Mouse (Mus musculus) adrenal gland, adult (tissue): Measurements from ENCODE around the gene Mov10.
A peak's percentile ranks its signal among the peaks of the same experiment; 100 is the strongest.

Source experiments
- DNase-seq, 2 experiments: peaks; one replicate each; pipeline ENCODE4 v3.0.0; 2022 to 2023; ENCODE audit warnings: low spot score in 1 of 2; ENCODE audit not compliant: inconsistent age in 2 of 2

Mov10 gene

GRCm38 (mm10) chr3:104811752-104812151 lies 6.6 kb downstream of the Mov10 start:
- DNase-seq, result no peak

DNA sequence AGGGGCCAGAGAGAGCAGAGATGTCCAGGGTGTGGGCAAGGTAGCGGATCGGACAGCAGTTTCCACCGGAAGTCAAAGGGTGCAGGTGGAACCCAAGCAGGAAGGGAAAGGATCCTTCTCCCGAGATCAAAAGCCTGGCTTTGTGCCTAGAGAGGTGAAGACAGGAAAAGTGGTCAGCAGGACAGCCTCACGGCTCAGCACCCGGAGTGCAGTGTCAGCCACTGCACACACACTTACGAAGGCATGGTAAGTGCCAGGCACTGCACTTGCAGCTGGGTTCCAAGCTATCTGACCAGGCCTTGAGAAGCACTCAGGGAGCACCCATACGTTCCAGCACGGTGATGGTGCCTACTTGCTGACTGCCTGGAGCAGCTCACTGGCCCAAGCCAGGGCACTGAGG lies 12.8 kb downstream of the Mov10 start:
- DNase-seq, result no peak

DNA sequence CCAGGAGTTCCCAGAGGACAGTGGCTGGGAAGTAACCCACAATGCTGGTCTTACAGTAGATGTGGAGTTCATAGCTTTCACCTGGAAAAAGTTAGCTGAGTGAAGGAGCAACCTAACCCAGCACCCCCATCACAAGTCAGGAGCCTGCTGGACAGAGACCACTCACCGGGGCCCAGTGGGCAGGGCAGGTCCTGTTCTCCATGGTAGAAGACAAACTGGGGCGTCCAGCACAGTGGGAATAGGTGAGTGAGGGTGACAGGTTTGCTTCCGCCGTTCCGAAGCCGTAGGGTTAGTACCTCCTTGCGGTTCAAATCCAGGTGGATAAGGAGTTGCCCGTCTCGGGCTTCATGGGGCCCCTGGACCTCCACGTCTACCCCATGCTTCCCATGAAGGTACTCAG lies 14.1 kb downstream of the Mov10 start:
- no peak for DNase-seq

- DNase-seq, result peak in 1 of 2 experiments; percentile 0
These were observed 16.9 kb downstream of the Mov10 start for GRCm38 (mm10) chr3:104801481-104801880.

GRCm38 (mm10) chr3:104800681-104801080 lies 17.7 kb downstream of the Mov10 start:
- no peak for DNase-seq

DNA sequence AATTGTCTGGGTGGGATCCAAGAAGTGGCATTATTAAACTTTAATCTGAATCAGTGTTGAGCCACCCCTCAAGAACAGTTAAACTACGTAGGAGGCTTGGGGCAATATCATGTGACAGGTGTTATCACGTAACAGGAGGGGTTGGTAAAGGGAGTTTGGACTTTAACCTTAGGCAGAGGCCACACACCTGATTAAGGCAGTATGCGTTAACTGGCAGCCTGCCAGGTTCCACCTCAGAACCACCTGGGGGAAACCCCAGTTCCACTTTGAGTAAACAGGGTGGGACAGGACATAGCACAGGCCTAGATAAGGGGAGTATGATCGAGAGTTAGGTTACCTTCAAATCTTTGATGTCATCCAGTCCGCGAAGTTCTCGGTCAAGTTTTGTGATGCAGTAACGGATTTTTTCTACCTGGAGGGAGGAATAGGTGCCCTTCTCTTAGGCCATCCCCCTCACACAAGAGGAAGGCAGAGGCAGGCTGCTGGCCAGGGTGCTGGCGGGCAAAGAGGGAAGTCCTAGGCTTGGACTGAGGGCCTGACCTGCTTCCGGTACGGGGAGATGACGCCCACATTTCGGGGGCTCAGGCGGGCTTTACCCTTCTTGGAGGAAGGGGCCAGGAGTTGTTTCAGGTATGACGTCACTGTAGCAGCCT lies 21.8 kb downstream of the Mov10 start:
- peak in 1 of 2 experiments; percentile 42 for DNase-seq

DNA sequence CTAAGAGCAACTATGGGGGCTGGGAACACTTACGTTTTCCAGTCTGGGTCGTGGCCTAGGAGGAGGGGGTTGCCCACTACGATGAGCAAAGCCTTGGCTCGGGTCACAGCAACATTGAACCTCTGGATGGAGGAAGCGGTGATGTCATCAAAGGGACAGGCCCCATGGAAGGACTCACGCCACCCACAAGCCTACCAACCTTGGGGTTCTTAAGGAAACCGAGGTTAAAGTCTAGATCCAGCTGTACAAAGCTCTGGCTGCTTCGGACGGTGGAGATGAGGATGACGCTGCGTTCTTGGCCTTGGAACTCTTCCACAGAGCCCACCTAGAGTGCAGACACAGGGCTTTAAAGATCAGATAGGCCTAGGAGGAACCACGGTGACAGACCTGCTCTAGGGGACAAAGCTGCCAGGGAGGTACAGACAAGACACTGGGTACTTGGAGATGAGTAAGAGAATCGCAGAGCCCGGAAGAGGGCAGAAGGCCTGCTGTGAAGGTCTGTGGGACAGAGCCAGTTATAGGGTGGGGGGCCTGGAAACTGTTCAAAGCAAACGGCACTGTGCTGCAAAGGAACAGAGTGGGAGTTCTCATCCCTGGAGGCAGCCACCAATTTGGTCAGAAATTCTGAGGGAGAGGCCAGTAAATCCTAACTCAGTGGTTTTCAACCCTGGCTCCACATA lies 22.6 kb downstream of the Mov10 start:
- peak; percentile 33 to 83 for DNase-seq

- DNase-seq, result peak in 1 of 2 experiments; percentile 64
These were observed 23.4 kb downstream of the Mov10 start for GRCm38 (mm10) chr3:104794953-104795470.

GRCm38 (mm10) chr3:104793871-104794828 lies 24.2 kb downstream of the Mov10 start:
- peak; percentile 91 to 95 for DNase-seq

DNA sequence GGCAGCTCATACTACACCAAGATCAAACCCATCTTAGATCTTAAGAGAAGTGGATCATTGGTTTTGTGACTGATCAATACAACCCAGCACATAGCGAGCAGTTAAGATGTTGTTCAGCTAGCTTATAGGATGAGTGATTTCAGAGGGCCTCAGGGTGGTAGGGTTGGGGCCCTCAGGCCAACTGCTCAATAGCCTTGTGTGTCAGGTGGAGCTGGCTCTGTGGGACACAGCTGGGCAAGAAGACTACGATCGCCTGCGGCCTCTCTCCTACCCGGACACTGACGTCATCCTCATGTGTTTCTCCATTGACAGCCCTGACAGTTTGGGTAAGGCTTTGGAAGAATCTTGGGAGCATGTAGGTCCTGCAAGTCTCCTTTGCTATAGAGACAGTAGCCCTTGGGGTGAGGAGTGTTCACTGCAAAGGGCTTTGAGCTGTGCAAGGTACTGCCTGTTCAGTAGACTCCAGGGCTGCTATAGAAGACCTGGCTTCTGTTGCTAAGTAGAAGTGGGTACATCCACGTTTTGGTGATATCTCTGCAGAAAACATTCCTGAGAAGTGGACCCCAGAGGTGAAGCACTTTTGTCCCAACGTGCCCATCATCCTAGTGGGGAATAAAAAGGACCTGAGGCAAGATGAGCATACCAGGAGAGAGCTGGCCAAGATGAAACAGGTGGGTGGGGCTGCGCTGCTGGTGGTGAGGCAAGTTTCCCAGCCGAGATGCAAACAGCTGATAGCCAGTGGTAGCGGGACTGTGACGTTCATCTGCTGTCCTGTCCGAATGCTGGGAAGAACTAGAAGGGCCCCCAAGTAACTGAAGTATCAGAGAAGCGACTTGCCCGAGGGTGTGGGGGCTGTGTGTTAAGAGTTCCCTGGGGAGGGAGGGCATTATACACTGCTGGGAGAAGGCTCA lies 25.7 kb downstream of the Mov10 start:
- DNase-seq, result no peak

GRCm38 (mm10) chr3:104791671-104792070 lies 26.7 kb downstream of the Mov10 start:
- DNase-seq, result no peak

DNA sequence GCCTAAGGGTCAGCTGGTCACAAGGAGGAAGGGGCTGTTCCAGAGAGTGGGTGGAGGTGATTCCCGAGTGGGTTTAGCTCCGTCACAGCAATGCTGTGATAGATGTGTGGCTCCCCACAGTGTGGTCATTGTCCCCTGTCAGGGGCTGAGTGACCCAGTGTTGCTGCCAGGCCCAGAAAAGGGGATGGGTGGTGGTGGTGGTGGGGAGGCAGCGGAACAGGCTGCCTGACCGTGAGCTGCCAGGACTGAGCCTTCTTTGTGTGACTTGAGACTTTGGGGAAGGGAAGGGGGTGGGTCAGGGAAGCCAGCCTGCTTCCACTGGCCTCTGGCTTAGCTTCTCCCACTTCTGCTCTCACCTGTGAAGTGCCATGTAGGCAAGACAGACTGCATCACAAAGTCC lies 27.3 kb downstream of the Mov10 start:
- no peak for DNase-seq

DNA sequence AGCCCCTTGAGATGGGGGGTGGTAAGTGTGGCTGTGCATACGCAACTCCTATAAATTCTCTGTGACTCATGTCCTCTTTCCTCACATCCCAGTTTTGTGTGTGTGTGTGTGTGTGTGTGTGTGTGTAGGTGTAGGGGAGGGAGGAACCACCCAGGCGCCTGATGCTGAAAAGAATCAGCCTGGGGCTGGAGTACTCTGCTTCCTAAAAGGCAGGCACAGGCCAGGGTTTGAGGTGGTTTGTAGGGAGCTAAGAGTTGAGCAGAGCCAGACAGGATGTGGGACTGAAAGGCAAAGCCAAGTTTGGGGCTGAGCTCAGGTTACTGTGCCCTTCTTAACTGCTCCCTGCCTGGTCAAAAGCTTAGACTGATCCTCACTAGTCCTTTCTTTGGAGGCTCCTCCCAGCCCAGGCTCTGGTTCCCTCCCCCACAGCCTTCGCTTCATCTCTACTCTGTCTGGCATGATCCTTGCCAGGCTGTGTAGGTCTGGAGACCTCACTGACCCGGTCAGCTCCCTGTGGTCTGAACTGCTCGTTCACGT lies 27.9 kb downstream of the Mov10 start:
- peak in 1 of 2 experiments; percentile 69 for DNase-seq

DNA sequence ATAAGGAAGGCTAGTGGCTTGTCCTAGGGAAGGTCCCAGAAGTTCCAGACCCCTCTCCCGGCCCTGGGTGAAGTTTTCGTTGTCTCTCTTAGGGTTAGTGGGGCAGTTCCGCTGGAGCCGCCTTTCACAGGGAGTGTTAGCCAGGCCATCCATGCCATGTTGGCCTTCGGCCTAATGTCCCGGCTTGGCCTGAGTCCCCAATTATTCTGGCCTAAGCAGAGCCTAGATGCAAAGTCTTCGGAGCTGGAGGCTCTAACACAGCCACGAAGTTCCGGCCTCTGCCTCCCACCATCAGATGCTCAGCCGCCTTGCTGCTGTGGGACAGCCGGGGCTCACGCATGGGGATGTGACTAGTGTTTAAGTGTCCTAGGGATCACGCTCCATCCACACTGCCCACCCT lies 28.5 kb downstream of the Mov10 start:
- DNase-seq, result peak; percentile 46 to 84

DNA sequence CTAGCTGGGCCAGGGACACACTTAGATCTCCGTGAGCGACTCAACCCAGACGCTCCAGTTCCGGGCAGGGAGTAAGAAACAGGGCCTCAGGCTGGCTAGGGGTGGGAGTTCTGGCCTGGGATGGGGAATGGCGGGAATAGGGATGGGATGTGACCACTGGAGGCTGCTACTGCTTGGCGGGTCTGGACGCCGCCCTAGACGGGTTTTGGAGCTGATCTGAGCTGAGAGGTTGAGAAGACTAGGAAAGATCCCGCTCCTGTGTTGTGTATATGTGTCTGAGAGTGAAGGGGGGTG lies 29.1 kb downstream of the Mov10 start:
- DNase-seq, result no peak

DNA sequence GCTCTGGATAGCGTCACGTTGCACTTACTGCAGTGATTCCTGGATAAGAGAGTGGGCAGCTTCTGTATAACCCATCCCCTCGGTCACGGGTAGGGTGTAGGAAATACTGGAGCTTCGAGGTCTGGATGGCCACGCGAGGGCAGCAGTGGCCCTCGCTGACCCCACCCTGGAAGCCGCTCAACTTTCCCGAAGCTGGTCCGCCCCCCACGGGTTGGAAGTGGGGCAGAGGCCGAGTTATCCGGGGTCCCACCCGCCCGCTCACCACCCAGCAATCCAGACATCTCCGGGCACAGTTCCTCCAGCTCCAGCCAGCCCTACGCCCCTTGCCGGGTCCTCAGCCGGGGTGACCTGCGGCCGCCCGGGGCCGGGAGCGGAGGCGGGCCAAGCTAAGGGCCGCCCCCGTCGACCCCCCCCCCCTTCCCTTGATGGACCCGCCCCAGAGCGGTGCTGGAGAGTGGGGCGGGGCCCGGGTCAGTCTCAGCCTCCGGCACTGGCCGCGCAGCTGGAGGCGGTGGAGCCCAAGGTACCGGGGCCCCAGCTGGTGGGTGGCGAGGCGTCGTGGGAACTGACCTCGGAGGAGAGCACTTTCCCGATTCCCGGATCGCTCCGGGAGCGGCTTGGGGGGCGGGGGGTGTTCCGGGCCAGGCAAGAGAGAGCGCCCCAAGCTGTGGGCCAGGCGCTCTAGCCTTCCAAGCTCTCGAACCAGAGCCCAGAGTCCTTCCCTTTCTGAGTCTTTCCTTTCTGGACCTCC lies 29.6 kb downstream of the Mov10 start:
- peak; percentile 89 to 97 for DNase-seq

GRCm38 (mm10) chr3:104788075-104788474 lies 30.3 kb downstream of the Mov10 start, which contains the start of gene Rhoc:
TSS of gene Rhoc (plus strand) at chr3:104788375.
- DNase-seq, result no peak

DNA sequence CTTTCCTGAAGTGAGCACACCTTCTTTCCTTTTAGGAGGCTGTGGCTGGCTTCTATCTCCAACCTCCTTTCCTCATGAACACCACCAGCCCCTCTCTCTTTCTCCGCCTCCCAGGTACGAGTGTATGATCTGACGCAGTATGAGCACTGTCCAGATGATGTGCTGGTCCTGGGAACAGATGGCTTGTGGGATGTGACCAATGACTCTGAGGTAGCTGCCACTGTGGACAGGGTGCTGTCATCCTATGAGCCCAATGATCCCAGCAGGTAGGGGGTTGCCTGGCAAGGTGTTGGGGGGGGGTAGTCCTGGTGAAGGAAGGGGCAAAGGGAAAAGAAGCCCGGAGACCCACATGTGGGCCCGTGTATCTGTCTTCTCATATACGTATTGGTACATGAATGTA lies 33.1 kb downstream of the Mov10 start:
- no peak for DNase-seq

DNA sequence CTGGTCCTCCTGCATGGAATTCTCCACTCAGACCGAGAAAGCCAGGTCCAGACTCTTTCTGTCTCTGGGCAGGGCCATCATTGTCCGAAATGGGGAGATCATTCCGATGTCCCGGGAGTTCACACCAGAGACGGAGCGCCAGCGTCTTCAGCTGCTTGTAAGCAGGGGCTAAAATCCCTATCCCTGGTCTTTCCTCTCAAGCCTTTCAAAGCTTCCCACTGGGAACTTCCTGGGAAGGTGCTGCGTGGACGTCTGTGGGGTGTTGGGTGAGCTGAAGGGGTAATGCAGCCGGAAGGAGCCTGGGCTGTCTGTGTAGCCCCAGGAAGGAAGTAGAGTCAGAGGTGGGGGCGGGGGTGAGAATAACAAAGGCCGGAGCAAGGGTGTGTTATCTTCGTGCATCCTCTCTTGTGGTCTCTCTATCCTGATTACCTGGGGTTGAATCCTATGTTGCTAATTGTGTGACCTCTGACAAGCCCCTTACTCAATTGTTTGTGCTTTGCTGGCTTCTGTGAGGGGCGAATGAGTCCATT lies 34.3 kb downstream of the Mov10 start:
- no peak for DNase-seq
